9 mouse cellular contexts compared by ENCODE assay signal in genomic region chr19:4829156-4829555, GRCm38 (mm10). TPM values are rescaled to one million over a fixed set of nuclear protein-coding genes. Genes with fewer than 3 reads are reported as not detected.
DNase-seq lines count a peak whose midpoint lies in the region; TF ChIP-seq lines count a peak whose summit lies in the region.
"Had no signal": no experiment of that assay in that cellular context is flagged by ENCODE, and none has a peak within 500 bp of the region (broad histone marks: within the 10 kb centered on the region; RNA-seq: fewer than 3 reads in every experiment).

No protein-coding gene starts in this region.

- H3K36me3 ChIP-seq in forebrain, embryonic 10.5 days (replicated peaks) = peaks cover 40% of the 10 kb centered on the region

- TF ChIP-seq POLR2A in brain, embryonic 14.5 days (IDR thresholded peaks at IDR 0.05; ENCODE audit: borderline replicate concordance, extremely low read depth, insufficient read depth, insufficient read length, poor library complexity, severe bottlenecking) = no peak
- TF ChIP-seq POLR2A in lung, adult 2 months (IDR thresholded peaks at IDR 0.05; ENCODE audit: borderline replicate concordance, extremely low read depth, low read depth, low read length) = no peak

- intact Hi-C loops in left cerebral cortex, postnatal 10 days (cut with DNase I) = no loop called here
- intact Hi-C loops in left cerebral cortex, postnatal 36 days (cut with DNase I) = no loop called here
- intact Hi-C loops in gastrocnemius, postnatal 36 days (cut with DNase I) = no loop called here

- H3K4me3 ChIP-seq in forebrain, embryonic 10.5 days = no peak overlapping the region
- no peak overlapping the region for H3K4me3 ChIP-seq in lung, adult 2 months (replicated peaks; ENCODE audit: extremely low read depth, low read depth, low read length)
- H3K4me3 ChIP-seq: liver, embryonic 13.5 days had no signal

- no peak overlapping the region for H3K27ac ChIP-seq in forebrain, embryonic 10.5 days
- H3K27ac ChIP-seq: liver, embryonic 13.5 days had no signal

- DNase-seq in left cerebral cortex, postnatal 10 days (ENCODE audit: extremely low spot score in 1 of 2, low spot score in 2 of 2) = peak; percentile 36 to 43
- no peak for DNase-seq in left cerebral cortex, postnatal 36 days (ENCODE audit: low spot score in 2 of 2)
- peak; percentile 71 for DNase-seq in brain, embryonic 14.5 days (ENCODE audit: low read depth)
- DNase-seq in gastrocnemius, postnatal 36 days = peak; percentile 70 to 78
- DNase-seq in layer of hippocampus, adult 9-11 months = peak; percentile 62
- no peak for DNase-seq in forebrain, embryonic 10.5 days (ENCODE audit: extremely low spot score, low spot score)
- no peak for DNase-seq in lung, adult 2 months
- DNase-seq in urinary bladder, postnatal 4 days (ENCODE audit: low spot score in 2 of 2) = no peak
- DNase-seq: liver, embryonic 13.5 days had no signal

- no peaks in the 10 kb centered on the region for H3K9me3 ChIP-seq in forebrain, embryonic 10.5 days
- H3K9me3 ChIP-seq: liver, embryonic 13.5 days had no signal

- peaks cover 8% of the 10 kb centered on the region for H3K4me1 ChIP-seq in forebrain, embryonic 10.5 days
- no peaks in the 10 kb centered on the region for H3K4me1 ChIP-seq in lung, adult 2 months (ENCODE audit: control insufficient read depth, insufficient read depth, low read length)

- WGBS in forebrain, embryonic 10.5 days = 73% methylated on average over 7 of the region's 7 CpGs
- WGBS in lung, adult 2 months = 58% methylated on average over 7 of the region's 7 CpGs

- no peak for TF ChIP-seq CTCF in brain, embryonic 14.5 days (IDR thresholded peaks at IDR 0.05; ENCODE audit: borderline replicate concordance, extremely low read depth, insufficient read depth, insufficient read length)
- no peak for TF ChIP-seq CTCF in lung, adult 2 months (IDR thresholded peaks at IDR 0.05; ENCODE audit: insufficient read depth, low read length)

- H3K27me3 ChIP-seq in forebrain, embryonic 10.5 days (ENCODE audit: poor library complexity, severe bottlenecking) = no peaks in the 10 kb centered on the region
- H3K27me3 ChIP-seq: liver, embryonic 13.5 days had no signal

RNA-seq across cellular contexts. Expression of gene Ccs, which starts 10.0 kb away (rescaled TPM):
- 10 to 100 TPM; 37.4 to 38.6 TPM for total RNA-seq in left cerebral cortex, postnatal 10 days (2021)
- total RNA-seq in left cerebral cortex, postnatal 36 days (2021) = 10 to 100 TPM; 33.1 to 37.5 TPM
- 42.3 and 45.1 TPM in 2 replicates for polyA plus RNA-seq in brain, embryonic 14.5 days (2012; rRNA removed)
- total RNA-seq in gastrocnemius, postnatal 36 days (2021) = 10 to 100 TPM; 19.9 to 24.5 TPM
- 40.5 and 47.2 TPM in 2 replicates for polyA plus RNA-seq in forebrain, embryonic 10.5 days (2016; fragmentation: Nextera tagmentation; extraction: Ambion mirVana)
- 32.5 and 44.7 TPM in 2 replicates for polyA plus RNA-seq in lung, adult 2 months (2012; rRNA removed)

RNA-seq across cellular contexts. Expression of gene Ccdc87, which starts 10.0 kb away (rescaled TPM):
- total RNA-seq in left cerebral cortex, postnatal 10 days (2021) = 1 to 10 TPM; 2.4 to 2.9 TPM
- 1 to 10 TPM; 2.8 to 3.1 TPM for total RNA-seq in left cerebral cortex, postnatal 36 days (2021)
- polyA plus RNA-seq in brain, embryonic 14.5 days (2012; rRNA removed) = 0.30 and 0.62 TPM in 2 replicates
- total RNA-seq in gastrocnemius, postnatal 36 days (2021) = not detected
- polyA plus RNA-seq in forebrain, embryonic 10.5 days (2016; fragmentation: Nextera tagmentation; extraction: Ambion mirVana) = 0.18 TPM in 1 of 2 replicates, not detected in the other
- 0.33 and 0.46 TPM in 2 replicates for polyA plus RNA-seq in lung, adult 2 months (2012; rRNA removed)
- polyA plus RNA-seq: liver, embryonic 13.5 days had no signal

RNA-seq across cellular contexts. Expression of gene Rbm14, which starts 17.7 kb away (rescaled TPM):
- total RNA-seq in left cerebral cortex, postnatal 10 days (2021) = 10 to 100 TPM; 52.7 to 57.0 TPM
- 10 to 100 TPM; 47.1 to 55.2 TPM for total RNA-seq in left cerebral cortex, postnatal 36 days (2021)
- polyA plus RNA-seq in brain, embryonic 14.5 days (2012; rRNA removed) = 70.7 and 85.4 TPM in 2 replicates
- 10 to 100 TPM in 1 of 2 experiments, 1 to 10 TPM in 1; 6.6 to 10.5 TPM for total RNA-seq in gastrocnemius, postnatal 36 days (2021)
- 137 and 140 TPM in 2 replicates for polyA plus RNA-seq in forebrain, embryonic 10.5 days (2016; fragmentation: Nextera tagmentation; extraction: Ambion mirVana)
- 42.4 and 52.1 TPM in 2 replicates for polyA plus RNA-seq in lung, adult 2 months (2012; rRNA removed)

RNA-seq across cellular contexts. Expression of gene Gm21992, which starts 17.7 kb away (rescaled TPM):
- 10 to 100 TPM; 16.0 to 16.2 TPM for total RNA-seq in left cerebral cortex, postnatal 10 days (2021)
- 10 to 100 TPM; 17.6 to 23.7 TPM for total RNA-seq in left cerebral cortex, postnatal 36 days (2021)
- 28.7 and 57.0 TPM in 2 replicates for polyA plus RNA-seq in brain, embryonic 14.5 days (2012; rRNA removed)
- 10 to 100 TPM in 1 of 2 experiments, 1 to 10 TPM in 1; 9.3 to 12.0 TPM for total RNA-seq in gastrocnemius, postnatal 36 days (2021)
- polyA plus RNA-seq in forebrain, embryonic 10.5 days (2016; fragmentation: Nextera tagmentation; extraction: Ambion mirVana) = 34.4 and 35.7 TPM in 2 replicates
- polyA plus RNA-seq in lung, adult 2 months (2012; rRNA removed) = 7.6 and 13.5 TPM in 2 replicates

RNA-seq across cellular contexts. Expression of gene Ctsf, which starts 25.8 kb away (rescaled TPM):
- 100 to 1,000 TPM in 1 of 2 experiments, 10 to 100 TPM in 1; 99.2 to 106 TPM for total RNA-seq in left cerebral cortex, postnatal 10 days (2021)
- 100 to 1,000 TPM; 103 to 112 TPM for total RNA-seq in left cerebral cortex, postnatal 36 days (2021)
- polyA plus RNA-seq in brain, embryonic 14.5 days (2012; rRNA removed) = 73.6 and 85.2 TPM in 2 replicates
- total RNA-seq in gastrocnemius, postnatal 36 days (2021) = 10 to 100 TPM; 26.6 to 33.4 TPM
- polyA plus RNA-seq in forebrain, embryonic 10.5 days (2016; fragmentation: Nextera tagmentation; extraction: Ambion mirVana) = 21.4 and 25.5 TPM in 2 replicates
- polyA plus RNA-seq in lung, adult 2 months (2012; rRNA removed) = 48.7 and 76.1 TPM in 2 replicates

Comparison
In these comparisons a context has a peak if more than half of its experiments do, and no peak if none do; other contexts are left out.
1. DNase-seq: peak in left cerebral cortex, postnatal 10 days (2 of 2), brain, embryonic 14.5 days (single experiment), gastrocnemius, postnatal 36 days (2 of 2) and layer of hippocampus, adult 9-11 months (single experiment); none in left cerebral cortex, postnatal 36 days (0 of 2), forebrain, embryonic 10.5 days (single experiment), lung, adult 2 months (single experiment) and urinary bladder, postnatal 4 days (0 of 2).
2. RNA of gene Rbm14, which starts 17.7 kb away (total RNA-seq): 52.7 to 57.0 TPM in left cerebral cortex, postnatal 10 days and 47.1 to 55.2 TPM in left cerebral cortex, postnatal 36 days; 6.6 to 10.5 TPM in gastrocnemius, postnatal 36 days; every median in the first group is over 4 times any median in the second.